Mouse (Mus musculus) stomach, postnatal 0 days (tissue): ENCODE measurements around the gene Khdc4. TPM values are rescaled to one million over a fixed set of nuclear protein-coding genes. Genes with fewer than 3 reads are reported as not detected.

ENCODE experiments used
- ATAC-seq: fragments of 200-750 bp; cut with Nextera tagmentation; 2 replicates; pipeline ENCODE4 v1.8.0; 2017; ENCODE audit not compliant: low FRiP score, low TSS enrichment
- DNase-seq: peaks from one replicate; pipeline ENCODE4 v3.0.0-alpha.2; 2016; ENCODE audit warnings: low spot score
- H3K27ac ChIP-seq: fragments of 300-500 bp; sonication (generic); replicated peaks from 2 replicates; pipeline ENCODE4 v1.5.1; 2014; ENCODE audit warnings: mild to moderate bottlenecking, control low read depth
- H3K27me3 ChIP-seq: fragments of 300-500 bp; sonication (generic); 2 replicates; pipeline ENCODE4 v1.6.1; 2014; ENCODE audit warnings: low read length; ENCODE audit not compliant: control insufficient read depth, insufficient read depth
- H3K36me3 ChIP-seq: fragments of 300-500 bp; sonication (generic); 2 replicates; pipeline ENCODE4 v1.6.1; 2014; ENCODE audit warnings: low read length, mixed read lengths; ENCODE audit not compliant: control insufficient read depth, insufficient read depth
- H3K4me1 ChIP-seq: fragments of 300-500 bp; sonication (generic); replicated peaks from 2 replicates; pipeline ENCODE4 v1.6.1; 2014; ENCODE audit warnings: antibody characterized with exemption; ENCODE audit not compliant: control insufficient read depth, insufficient read depth
- H3K4me2 ChIP-seq: fragments of 300-500 bp; sonication (generic); replicated peaks from 2 replicates; pipeline ENCODE4 v1.6.1; 2014; ENCODE audit warnings: low read depth, mild to moderate bottlenecking, control low read depth, moderate library complexity
- H3K4me3 ChIP-seq: fragments of 300-500 bp; sonication (generic); 2 replicates; pipeline ENCODE4 v1.5.1; 2014; ENCODE audit warnings: low read depth, low read length, control low read depth
- H3K9ac ChIP-seq: fragments of 300-500 bp; sonication (generic); 2 replicates; pipeline ENCODE4 v1.6.1; 2014; ENCODE audit warnings: mild to moderate bottlenecking, low read length, control low read depth, mixed read lengths
- H3K9me3 ChIP-seq: fragments of 300-500 bp; sonication (generic); 2 replicates; pipeline ENCODE4 v1.6.1; 2016; ENCODE audit warnings: low read length; ENCODE audit not compliant: control insufficient read depth
- CTCF ChIP-seq: IDR thresholded peaks from 2 replicates; pipeline ENCODE4 v1.5.1; 2016; ENCODE audit warnings: antibody characterized with exemption, low read depth, mild to moderate bottlenecking, moderate library complexity
- EP300 ChIP-seq: optimal IDR thresholded peaks from 2 replicates; pipeline ENCODE3; 2016; ENCODE audit warnings: antibody characterized with exemption
- WGBS: fragments of 180-500 bp; shearing (Covaris S2); extraction: QIAGEN DNeasy Blood & Tissue Kit; methylation state at CpG from one replicate; pipeline ENCODE4 v1.1.7; 2014; 5-methylcytosine and 5-hydroxymethylcytosine counted together
- polyA plus RNA-seq: library from polyadenylated mRNA; unstranded; fragments of >200 nt; fragmentation: Nextera tagmentation; extraction: Ambion mirVana; gene quantifications from 2 replicates; pipeline ENCODE4 v1.2.1, GENCODE M21; 2015

Gene Khdc4
- polyA plus RNA-seq, 1 experiment from 2014 or later, result 38.1 TPM

- no peaks in the 10 kb centered on the region for H3K4me1 ChIP-seq
- no peak for ATAC-seq
- no peak overlapping the region for H3K4me2 ChIP-seq
- WGBS, result 88% methylated on average over 12 of the region's 12 CpGs
- TF ChIP-seq CTCF (no peak), EP300 (no peak)
- no peak overlapping the region for H3K4me3 ChIP-seq
- DNase-seq, result no peak
- no peak overlapping the region for H3K9ac ChIP-seq
- no peaks in the 10 kb centered on the region for H3K9me3 ChIP-seq
- no peak overlapping the region for H3K27ac ChIP-seq
- H3K27me3 ChIP-seq, result no peaks in the 10 kb centered on the region
- H3K36me3 ChIP-seq, result peaks cover 33% of the 10 kb centered on the region
These were observed 39.7 kb upstream of the Khdc4 start for GRCm38 (mm10) chr3:88645937-88646336.

- ATAC-seq, result no peak
- WGBS, result 64% methylated on average over 6 of the region's 6 CpGs
- DNase-seq, result no peak
- H3K4me2 ChIP-seq, result no peak overlapping the region
- no peaks in the 10 kb centered on the region for H3K9me3 ChIP-seq
- no peak overlapping the region for H3K27ac ChIP-seq
- H3K27me3 ChIP-seq, result no peaks in the 10 kb centered on the region
- TF ChIP-seq CTCF (no peak), EP300 (no peak)
- no peak overlapping the region for H3K9ac ChIP-seq
- peaks cover 33% of the 10 kb centered on the region for H3K36me3 ChIP-seq
- no peaks in the 10 kb centered on the region for H3K4me1 ChIP-seq
- no peak overlapping the region for H3K4me3 ChIP-seq
These were observed 39.1 kb upstream of the Khdc4 start for GRCm38 (mm10) chr3:88646426-88646995.

GRCm38 (mm10) chr3:88647076-88647475 lies 38.5 kb upstream of the Khdc4 start:
- no peaks in the 10 kb centered on the region for H3K27me3 ChIP-seq
- no peak overlapping the region for H3K4me2 ChIP-seq
- TF ChIP-seq CTCF (no peak), EP300 (no peak)
- H3K9ac ChIP-seq, result no peak overlapping the region
- H3K36me3 ChIP-seq, result peaks cover 32% of the 10 kb centered on the region
- ATAC-seq (no peak), DNase-seq (no peak)
- H3K4me1 ChIP-seq, result no peaks in the 10 kb centered on the region
- H3K4me3 ChIP-seq, result no peak overlapping the region
- no peak overlapping the region for H3K27ac ChIP-seq
- 82% methylated on average over 3 of the region's 3 CpGs for WGBS
- H3K9me3 ChIP-seq, result no peaks in the 10 kb centered on the region

GRCm38 (mm10) chr3:88647779-88648413 lies 37.7 kb upstream of the Khdc4 start:
- H3K36me3 ChIP-seq, result peaks cover 26% of the 10 kb centered on the region
- no peaks in the 10 kb centered on the region for H3K9me3 ChIP-seq
- ATAC-seq (no peak), DNase-seq (no peak)
- H3K4me3 ChIP-seq, result no peak overlapping the region
- H3K4me2 ChIP-seq, result no peak overlapping the region
- WGBS, result 87% methylated on average over 14 of the region's 14 CpGs
- H3K27me3 ChIP-seq, result no peaks in the 10 kb centered on the region
- no peaks in the 10 kb centered on the region for H3K4me1 ChIP-seq
- no peak overlapping the region for H3K9ac ChIP-seq
- H3K27ac ChIP-seq, result no peak overlapping the region
- TF ChIP-seq EP300, result no peak
- TF ChIP-seq CTCF, result no peak

GRCm38 (mm10) chr3:88648452-88649168 lies 37.0 kb upstream of the Khdc4 start:
- no peak overlapping the region for H3K27ac ChIP-seq
- no peak overlapping the region for H3K4me2 ChIP-seq
- no peaks in the 10 kb centered on the region for H3K27me3 ChIP-seq
- 79% methylated on average over 12 of the region's 12 CpGs for WGBS
- no peak for DNase-seq
- no peak for ATAC-seq
- H3K36me3 ChIP-seq, result peaks cover 21% of the 10 kb centered on the region
- no peaks in the 10 kb centered on the region for H3K4me1 ChIP-seq
- H3K4me3 ChIP-seq, result no peak overlapping the region
- H3K9me3 ChIP-seq, result no peaks in the 10 kb centered on the region
- H3K9ac ChIP-seq, result no peak overlapping the region
- TF ChIP-seq CTCF (no peak), EP300 (no peak)

GRCm38 (mm10) chr3:88649186-88649585 lies 36.4 kb upstream of the Khdc4 start:
- DNase-seq (no peak), ATAC-seq (no peak)
- no peak overlapping the region for H3K9ac ChIP-seq
- no peak for TF ChIP-seq CTCF
- no peak for TF ChIP-seq EP300
- 75% methylated on average over 10 of the region's 10 CpGs for WGBS
- no peak overlapping the region for H3K27ac ChIP-seq
- no peaks in the 10 kb centered on the region for H3K27me3 ChIP-seq
- H3K4me3 ChIP-seq, result no peak overlapping the region
- H3K36me3 ChIP-seq, result peaks cover 15% of the 10 kb centered on the region
- H3K4me1 ChIP-seq, result no peaks in the 10 kb centered on the region
- no peak overlapping the region for H3K4me2 ChIP-seq
- no peaks in the 10 kb centered on the region for H3K9me3 ChIP-seq
